Mouse (Mus musculus) CD4-positive, CD25-positive, alpha-beta regulatory T cell, adult 4 months (primary cell): ENCODE results near the gene Iqce. TPM values are rescaled to one million over a fixed set of nuclear protein-coding genes. Genes with fewer than 3 reads are reported as not detected.

ENCODE experiments used
- ATAC-seq: one replicate; pipeline ENCODE4 v1.8.0; 2017
- polyA plus RNA-seq, 2 experiments: library from polyadenylated mRNA; unstranded; fragments of 100-300 nt; shearing (Covaris generic); gene quantifications; one replicate each; pipeline ENCODE4 v1.2.1; 2017

The Iqce gene
- polyA plus RNA-seq, 2 experiments from 2014 or later, result 22.2 to 34.3 TPM

DNA sequence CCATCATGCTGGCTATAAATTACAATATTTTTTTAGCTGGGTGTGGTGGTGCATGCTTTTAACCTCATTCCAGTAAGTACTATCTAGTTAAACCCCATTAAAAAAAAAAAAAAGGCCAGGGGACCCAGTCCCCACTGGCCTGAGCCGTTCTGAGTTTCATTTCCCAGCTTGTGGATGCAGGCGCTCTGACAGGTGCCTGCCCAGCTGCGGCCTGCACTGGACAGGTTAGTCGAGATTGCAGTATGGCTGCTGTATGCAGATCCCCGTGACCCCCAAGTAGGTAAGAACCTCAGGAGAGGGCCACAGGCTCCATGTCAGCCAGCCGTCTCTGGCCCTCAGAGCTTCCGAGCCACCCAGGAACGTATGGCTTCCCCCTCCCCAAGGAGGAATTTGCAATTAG, 40.8 kb downstream of the Iqce start:
- ATAC-seq, result no peak

DNA sequence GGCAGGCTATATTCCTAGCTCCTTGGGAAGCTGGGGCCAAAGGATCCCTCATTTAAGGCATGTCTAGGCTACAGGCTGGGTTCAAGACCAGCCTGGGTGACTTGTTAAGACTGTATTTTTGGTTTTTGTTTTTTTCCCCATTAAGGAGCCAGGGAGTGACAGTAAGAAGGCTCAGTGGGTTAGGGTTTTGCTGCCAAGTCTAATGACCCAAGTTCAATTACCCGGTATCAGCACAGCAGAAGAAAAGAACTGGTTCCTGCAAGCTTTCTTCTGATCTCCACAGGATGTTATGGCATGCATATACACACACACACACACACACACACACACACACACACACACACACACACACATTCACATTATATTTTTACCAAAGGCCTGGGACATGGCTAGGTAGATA, 41.8 kb downstream of the Iqce start:
- ATAC-seq, result no peak

DNA sequence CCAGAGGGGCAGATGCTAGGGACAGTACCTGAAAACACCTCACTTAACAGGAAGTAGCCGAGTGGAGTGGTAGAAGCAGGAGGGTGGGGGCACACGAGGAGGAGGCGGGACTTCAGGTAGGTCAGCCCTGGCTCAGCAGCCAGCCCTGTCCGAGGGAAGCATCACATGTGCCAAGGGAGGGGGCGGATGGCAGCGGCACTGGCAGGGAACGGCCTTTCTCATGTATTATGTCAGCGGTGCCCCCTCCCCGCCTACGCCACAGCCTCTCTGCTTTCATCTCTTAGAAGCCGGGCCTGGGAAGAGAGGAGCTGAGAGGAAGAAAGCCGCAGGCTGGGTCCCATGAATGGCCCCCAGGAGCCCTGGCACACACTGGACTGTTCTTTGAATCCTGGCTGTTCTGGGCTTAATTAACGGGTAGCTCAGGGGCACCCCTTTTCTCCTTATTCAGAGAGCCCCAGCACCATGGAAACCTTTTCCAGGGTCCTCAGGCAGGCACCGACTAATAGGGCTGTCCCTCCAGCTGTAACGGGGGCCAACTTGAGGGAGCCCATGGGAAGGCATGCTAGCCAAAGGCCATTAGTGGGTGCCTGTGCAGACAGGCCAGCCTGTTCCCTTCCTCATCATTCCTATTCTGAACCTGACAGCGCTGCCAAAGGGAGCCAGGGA, 42.4 kb downstream of the Iqce start:
- ATAC-seq, result peak; percentile 63

DNA sequence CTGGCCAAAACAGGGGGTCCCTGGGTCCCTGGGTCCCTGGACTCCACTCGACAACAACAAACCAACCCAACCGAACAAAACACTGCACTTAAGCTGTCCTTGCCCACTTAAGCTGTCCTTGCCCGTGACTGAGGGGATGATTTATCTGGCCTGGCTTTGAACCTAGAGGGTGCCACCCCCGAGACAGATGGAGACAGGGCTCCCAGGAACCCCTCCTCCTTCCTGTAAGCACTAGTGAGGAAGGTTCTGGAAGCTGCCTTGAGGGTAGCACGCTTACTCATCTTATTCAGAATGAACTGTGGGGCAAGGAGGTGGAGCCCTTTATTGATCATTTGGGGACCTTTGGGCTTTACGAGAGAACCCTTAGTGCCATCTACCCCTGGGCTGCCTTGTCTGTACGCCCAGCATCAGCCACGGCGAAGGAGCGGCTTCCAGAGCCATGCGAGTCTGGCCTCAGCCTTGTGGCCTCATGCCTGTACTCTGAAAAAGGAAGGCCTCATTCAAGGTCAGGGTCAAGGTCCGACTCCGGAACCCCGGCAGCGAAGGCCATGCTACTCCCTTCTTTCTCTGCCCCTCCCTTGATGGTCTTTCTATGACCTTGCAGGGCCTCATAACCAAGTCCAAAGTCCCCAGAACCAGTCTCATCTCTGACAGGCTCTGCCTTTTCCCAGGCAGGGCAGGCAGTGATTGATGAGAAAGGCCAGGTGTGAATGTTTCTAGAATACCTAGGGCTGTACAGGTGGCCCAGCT, 47.9 kb downstream of the Iqce start:
- ATAC-seq, result no peak

DNA sequence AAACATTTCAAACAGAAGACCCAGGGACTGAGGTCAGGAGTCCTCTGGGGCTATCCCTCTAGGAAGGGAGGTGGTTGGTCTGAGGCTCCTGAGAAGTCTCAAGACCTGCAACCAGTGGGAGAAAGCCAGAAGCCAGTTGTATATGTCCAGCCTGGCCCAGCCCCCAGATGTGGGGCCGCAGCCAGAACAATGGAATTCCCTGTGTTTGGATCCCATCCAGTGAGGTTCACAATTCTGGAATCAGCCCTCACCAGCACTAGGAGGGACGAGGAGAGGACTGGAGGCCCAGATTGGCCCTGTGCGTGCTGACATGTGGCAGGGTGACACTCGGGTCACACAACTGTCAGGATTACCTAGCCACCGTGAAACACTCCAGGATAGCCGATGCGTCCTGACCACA, 49.6 kb downstream of the Iqce start:
- no peak for ATAC-seq

DNA sequence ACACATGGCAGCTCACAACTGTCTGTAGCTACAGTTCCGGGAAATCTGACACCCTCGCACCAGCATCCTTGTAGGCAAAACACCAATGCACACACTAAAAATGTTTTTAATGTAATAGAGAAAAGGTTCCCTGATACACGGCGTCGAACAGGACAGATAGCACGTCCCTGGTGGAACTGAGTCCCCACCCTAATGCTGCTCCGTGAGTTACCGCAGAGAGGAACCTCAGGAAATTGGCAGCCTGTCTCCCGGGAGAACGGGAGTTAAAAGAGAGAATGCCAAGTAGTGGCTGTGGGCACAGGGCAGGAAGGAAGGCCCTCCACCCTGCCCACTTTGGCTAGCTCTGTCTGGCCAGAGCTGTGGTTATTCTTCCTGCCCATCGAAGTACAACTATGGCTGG, 50.9 kb downstream of the Iqce start:
- no peak for ATAC-seq

DNA sequence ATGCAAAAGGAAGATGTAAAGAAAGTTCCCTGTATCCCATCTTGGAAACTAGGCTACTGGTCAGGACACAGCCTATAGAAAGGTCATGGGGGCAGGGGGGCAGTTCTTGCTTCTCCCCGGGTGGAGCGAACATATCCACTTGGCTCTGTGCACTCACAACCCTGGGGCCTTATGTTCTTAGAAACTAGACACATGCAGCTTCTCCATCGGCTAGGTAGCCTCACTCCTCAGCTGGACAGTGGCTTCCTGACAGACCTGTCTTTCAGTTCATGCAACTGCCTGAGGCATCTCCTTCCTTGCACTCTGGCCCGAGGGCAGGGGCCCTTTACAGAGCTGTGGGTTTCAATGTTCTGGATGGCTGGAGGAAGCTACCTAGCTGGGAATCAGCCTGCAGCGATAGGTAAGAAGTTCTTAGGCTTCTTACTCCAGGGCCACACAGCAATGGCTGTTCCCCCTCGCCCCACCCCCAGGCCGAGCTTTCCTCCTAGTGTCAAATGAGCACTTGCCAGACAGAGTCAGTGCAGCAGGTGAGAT, 52.2 kb downstream of the Iqce start:
- ATAC-seq, result no peak

DNA sequence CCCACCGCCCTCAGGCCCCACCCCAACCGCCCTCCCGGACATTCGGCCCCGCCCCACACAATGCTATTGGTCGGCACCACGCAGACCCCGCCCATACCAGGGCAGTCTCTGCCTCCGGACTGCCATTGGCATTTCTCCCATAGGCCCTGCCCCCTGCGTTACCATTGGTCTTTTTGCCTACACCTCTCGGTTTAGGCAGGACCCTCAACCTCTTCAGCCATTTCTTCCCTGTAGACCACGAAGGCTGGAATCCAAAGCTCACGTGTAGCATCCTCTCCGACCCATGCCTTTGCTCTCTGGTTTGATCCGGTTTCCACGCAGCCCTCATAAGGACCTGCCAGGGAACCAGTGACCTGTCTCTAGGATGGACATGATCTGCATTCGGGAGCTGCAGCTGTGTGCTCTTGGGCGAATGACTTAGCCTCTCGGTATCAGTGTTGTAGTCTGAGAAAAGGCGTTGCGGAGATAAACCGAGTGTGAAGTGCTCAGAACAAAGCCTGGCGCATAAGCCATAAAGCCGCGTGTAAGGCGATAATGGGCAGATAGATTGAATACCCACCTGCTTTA, 53.0 kb downstream of the Iqce start:
- peak; percentile 94 for ATAC-seq

DNA sequence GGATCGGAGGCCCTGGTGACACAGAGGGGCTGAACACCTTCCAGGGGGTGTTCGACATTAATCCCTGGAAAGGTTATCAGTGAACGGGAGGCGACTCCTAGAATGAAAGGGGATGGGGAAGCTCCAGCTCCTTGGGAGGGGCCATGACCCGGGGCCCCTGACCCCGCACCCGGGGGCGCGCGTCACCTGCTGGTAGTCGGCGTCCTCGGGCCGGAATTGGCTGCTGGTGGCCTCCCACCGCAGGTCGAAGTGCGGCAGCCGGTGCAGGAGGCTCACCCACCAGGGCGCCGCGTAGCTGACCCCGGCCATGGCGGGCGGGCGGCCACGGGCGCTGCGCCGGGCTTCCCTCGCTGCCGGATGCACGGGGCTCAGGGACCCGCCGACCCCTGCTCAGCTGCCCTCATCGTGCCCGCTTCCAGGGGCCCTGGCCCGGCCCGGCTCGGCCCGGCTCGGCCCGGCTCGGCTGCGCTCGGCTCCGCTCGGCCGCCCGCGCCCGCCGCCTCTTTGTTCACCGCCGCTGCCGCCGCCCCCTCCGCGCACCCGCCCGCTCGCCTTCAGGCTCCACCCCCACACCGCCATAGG, 53.6 kb downstream of the Iqce start, which contains the start of gene Ttyh3:
Gene Ttyh3 (minus strand): TSS at position 513 of the 582 bp plus-strand sequence.
- ATAC-seq, result no peak

DNA sequence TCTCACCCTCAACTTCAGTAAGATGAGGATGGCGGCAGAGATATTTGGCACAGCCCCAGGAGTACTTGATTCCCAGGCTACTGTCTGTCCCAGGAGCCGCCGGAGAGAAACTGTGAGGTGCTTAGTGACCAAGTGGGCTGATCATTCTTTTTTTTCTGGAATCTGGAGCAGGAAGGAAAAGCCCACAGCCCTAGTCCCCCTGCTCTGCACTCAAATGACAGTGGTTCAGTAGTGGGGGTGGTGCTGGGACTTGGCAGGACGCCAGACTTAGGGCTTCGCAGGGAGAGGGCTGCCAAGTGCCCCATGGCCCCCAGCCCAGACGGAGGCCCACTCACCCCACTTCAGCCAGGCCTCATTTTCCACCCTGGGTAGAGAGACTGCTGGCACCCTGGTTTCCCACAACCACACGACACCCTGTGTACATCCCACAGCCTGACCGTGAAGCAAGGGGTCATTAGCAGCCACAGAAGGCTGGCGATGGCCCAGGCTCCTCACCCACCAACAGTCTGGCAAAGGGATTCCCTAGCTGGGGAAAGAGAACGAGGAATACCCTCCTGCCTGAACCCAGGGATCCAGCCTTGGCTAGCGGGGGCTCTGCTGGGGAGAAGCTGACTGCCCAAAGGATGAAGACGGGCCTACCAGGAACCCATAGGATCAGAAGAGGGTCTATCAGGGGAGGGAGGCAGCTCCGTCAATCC, 54.2 kb downstream of the Iqce start:
- peak; percentile 7 for ATAC-seq

DNA sequence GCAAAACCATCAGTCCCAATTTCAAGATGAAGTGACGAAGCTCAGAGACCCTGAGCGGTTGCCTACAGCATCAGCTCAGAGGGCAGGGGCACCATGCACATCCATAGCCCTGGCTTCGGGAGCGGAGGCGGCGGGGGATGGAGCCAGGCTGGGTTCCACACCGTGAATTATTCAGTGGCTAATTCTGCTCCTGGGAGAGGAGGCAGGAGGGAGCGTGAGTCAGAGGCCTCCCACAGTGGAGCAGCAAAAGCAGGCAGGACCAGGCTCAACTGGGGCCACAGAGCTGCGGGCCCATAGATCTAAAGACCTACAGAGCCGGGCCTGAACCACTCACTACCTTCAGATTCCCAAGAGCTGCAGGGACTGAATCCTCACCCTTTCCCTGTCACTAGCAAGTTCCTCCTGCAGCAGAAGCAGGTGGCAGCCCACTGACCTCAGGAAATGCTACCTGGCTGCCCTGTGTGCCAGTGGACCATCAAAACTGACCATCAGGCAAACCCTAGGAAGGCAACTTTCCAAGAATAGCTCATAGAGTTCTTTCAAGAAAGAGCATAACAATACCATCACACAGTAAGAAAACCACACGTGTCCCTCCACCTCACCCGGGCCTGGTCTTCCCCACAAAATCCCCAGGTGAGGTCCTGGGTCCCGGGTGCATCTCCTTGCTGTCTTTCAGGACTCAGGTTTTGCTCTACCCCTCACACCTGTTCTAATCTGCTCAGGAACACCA, 55.0 kb downstream of the Iqce start:
- ATAC-seq, result no peak

DNA sequence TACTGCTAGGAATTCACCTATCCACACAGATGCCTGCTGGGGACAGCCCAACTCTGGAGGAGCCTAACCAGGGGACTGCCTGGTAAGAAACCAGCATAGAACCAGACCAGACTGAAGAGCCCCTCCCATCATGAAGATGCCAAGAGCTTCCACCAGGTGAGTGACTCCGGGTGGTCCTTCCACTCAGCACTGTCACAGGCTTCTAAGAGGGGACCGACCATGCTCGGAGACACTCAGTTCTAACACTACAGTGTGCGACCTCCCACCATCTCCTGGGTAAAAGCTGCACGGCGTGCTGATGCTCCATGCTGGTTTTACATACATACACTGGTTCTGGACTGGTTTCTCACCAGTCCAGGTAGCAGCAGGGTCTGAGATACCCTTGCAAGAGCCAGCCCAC, 56.0 kb downstream of the Iqce start:
- no peak for ATAC-seq

DNA sequence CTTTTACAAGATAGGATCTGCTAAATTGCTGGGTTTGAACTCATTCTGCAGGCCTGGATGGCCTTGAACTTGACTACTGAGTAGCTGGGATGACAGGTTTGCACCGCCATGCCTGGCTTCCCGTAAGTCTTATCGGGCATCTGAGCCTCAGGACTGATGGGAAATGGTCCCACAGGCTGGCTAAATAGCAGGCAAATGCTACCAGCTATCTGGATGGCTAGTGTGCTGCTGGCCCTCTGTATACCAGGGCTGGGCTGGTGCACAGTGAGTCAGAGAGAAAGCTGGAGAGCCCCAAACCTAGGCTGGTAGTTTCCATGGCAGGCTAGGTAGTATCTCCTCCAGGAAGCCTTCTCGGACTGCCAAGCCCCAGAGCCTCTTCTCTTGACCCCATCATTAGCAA, 56.7 kb downstream of the Iqce start:
- no peak for ATAC-seq

DNA sequence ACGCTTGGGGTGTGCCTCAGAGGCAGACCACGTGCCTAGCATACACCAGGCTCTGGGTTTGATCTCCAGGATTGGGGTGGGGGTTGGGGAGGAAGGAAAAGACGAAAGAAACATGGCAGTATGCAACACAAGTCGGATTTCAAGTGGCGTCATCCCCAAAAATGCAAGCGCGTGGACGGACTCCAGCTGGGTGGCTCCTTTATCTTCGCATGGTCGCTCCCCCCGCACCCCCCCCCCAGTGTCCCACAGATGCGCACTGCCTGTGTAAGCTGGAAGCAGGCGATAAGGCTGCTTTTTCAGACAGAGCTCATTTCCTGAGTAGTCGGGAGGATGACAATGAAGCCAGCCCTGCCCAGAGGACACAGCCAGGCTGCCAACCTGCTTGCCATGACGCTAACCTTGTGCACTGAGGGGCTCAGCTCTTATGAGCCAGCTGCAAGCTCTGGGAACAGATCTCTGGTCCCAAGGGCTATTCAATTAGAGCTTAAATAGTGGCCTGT, 57.4 kb downstream of the Iqce start:
- no peak for ATAC-seq

DNA sequence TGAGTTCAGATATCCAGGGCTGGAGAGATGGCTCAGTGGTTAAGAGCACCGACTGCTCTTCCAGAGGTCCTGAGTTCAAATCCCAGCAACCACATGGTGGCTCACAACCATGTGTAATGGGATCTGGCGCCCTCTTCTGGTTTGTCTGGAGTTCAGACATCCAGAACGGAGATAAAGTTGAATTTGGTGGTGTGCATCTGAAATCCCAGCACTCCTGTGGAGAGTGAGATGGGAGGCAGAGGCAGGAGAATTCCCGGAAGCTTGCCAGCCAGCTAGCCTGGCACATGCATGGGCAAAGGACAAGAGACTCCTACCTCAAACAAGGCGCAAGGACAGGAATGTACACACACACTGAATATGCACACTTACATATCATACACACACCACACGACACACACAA, 57.9 kb downstream of the Iqce start:
- no peak for ATAC-seq

DNA sequence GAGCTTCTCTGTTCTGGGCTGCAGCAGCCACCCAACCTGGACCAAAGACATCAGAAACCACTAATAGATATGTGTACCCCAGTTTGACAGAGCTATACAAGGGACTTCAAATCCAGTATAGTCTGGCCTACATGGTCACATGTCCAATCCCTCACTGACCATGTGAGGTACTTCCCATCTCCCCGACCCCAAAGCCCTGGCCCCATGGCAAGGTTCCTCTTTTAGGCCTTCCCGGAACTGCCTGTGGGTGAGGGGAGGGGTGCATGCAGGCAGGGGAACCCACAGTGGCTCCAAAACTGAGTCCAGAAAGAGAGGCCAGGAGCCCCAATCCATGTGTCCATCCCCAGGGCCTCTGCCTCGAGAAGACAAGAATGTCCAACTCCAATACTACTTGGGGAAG, 60.1 kb downstream of the Iqce start:
- ATAC-seq, result no peak

DNA sequence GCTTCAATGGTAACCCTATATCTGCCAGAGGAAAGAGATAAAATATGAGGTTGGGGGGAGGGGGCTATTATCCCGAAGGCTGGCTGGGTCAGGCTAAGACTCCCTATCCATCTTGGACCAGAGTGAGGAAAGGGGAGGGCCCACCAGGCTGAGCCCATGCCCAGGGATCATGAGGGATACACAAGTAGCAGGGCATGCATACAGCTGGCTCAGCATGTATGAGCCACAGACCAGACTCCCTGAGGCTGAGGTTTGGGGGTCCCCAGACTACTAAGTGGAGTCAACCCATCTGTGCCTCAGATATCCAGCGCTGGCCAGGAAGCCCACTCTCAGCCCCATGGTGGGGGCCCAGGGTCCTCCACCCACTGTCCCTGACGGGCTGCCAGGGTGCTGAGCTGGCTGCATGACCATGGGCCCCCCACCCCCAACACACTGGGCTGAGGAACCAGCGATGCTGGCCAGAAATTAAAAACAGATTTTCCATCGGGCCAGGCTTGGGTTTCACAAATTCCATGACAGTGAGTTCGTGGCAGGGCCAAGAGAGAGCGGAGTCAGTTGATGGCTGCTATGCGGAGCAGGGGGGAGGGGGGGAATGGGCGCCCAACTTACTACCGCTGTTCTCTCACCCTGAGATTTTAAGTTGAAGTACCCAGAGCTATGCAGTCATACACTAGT, 60.8 kb downstream of the Iqce start:
- ATAC-seq, result no peak

DNA sequence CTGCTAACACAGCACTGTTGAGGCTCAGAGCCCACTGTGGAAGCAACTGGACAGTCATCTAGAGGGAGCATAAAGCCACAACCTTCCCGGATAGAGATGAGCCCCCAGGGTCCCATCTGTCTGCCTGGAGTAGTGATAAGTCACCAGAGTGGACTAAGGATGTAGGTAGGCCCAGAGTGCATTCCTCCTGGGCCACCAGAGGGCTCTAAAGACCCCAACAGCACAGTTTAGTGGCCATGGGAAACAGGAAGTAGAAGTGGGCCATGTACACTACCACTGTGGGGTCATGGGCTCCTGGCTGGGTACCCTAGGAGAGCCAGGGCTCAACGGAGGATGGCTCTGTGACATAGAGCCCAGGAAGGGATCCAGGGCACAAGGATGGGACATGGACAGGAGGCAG, 61.4 kb downstream of the Iqce start:
- no peak for ATAC-seq

DNA sequence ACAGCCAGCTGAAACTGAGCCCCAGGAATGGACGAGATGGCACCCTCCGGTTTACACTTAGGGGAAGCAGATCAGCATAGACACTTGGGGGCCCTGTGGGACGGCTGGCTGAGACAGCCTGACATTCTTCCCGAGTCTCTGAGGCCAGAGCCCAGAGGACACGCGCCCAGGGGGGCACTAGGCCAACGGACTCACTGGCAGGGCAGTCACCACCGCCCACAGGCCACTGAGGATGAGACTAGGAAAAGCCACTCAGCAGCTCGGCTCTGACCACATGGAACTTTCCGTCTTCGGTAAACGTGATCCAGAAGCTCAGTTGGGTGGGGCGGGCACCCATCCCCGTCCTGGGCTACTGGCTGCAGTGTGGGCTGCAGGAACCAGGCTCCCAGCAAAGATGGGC, 62.3 kb downstream of the Iqce start:
- no peak for ATAC-seq

DNA sequence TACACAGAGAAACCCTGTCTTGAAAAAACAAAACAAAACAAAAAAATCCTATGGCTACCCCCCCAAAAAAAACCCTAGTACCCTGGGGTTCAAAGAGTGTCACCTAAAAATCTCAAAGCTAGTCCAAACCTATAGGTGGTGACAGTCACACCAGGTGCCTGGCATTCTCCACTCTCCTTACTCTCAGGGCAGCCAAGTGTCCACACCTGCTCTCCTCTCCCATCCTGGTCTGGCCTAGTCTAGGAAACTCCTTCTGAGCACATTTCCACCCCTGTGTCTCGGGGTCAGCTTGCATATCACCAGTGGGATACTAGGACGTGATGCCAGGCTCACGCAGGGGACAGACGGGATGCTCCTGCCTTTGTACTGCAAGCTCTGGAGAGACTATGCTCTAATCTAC, 62.9 kb downstream of the Iqce start:
- ATAC-seq, result no peak

DNA sequence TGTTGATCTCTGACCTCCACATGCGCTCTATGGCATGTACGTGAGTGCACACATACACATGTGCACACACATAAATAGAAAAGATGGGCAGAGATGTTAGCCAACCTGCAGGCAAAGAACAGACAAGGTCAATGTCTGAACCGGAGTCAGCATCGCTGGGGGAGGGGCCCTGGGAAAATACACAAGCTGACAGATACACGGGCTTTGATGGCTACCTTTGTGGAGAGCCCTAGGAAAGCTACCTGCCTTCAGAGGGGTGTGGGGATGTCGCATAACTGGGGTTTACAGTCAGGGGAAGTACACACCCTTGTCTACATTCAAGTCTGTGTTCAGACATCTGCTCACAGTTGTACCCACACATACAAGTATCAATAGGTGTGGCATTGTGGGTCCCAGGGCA, 63.7 kb downstream of the Iqce start:
- ATAC-seq, result peak; percentile 28
